Mouse (Mus musculus): ENCODE results near the gene Casc3.

The Casc3 gene

DNA sequence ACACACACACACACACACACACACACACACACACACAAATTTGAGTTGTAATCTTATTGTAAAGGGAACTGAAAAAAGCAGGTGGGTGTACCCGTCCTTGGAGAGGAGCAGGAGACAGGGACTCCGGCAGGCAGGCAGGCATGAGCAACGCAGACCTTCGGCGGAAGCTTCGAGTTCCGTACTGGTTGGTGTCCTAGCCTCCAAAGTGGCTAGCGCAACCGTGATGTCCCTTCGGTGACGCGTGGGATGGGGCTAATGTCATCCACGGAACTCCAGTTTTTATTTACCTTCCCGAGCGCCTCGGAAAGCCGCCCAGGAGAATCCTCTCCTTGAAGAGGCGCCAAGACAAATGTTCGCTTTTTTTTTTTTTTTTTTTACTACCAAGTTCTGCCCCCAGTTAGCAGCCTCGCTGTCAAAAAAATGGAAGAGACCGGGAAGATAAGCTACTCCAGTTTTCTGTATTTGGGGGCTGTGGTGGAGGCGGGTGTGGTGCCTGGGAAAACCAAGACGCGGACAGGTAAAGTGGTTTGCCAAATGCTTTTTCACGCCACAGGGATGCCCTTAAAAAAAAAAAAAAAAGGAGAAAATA is 15.4 kb upstream of the Casc3 start:
- in situ Hi-C loops (cut with MboI, MseI), result no loop called here

DNA sequence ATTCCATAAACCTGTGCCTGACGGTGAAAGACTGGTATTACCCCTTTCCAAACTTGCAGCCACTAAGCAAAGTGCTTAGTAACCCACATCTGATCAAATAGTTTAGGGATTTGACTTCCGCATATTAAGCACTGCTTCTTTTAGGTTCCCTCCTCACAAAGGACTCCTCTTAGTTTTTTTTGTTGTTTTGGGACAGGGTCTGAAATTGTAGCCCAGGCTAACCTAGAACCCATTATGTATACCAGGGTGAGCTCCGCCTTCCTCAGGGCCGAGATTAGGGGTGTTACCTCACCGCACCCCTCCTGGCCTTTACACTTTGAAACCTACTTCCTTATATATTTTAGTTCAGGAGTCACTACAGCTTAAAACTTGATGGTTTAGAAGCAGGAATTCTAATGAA is 14.9 kb upstream of the Casc3 start:
- in situ Hi-C loops (cut with MboI, MseI), result no loop called here

DNA sequence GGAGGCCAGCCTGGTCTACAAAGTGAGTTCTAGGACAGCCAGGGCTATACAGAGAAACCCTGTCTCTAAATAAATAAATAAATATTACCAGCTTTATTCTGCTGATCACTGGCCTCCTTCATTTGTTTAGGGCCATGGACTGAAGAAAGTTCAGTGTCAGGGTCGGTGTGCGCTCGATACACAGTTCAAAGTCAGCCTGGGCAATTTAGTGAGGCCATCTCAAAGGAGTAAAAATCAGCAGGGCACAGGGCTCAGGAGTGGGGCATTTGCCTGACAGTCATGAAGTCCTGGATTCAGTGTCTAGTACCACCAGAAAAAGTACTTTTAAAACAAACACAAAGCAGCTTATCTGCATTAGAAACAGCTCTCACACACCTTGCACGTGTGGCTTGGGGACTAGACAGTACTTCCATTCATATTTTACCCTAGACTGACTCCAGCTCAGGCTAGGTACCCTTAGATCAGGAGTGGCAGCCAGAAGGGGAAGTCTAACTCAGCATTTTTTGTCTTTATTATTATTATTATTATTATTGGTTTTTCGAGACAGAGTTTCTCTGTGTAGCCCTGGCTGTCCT is 14.0 kb upstream of the Casc3 start:
- in situ Hi-C loops (cut with MboI, MseI), result no loop called here

DNA sequence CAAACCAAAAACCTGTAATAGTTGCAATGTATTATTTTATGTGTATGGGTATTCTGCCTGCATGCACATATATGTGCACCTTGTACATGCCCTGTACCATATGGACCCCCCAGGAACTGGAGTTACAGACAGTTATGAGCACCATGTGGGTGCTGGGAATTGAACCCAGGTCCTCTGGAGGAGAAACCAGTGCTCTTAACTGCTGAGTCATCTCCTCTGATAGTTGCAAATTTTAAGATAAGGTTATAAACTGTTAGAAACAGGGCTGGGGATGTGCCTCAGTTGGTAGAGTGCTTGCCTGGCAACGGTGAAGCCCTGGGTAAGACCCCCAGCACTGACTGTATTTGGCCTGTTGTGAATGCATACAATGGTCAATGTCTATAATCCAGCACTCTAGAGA is 13.3 kb upstream of the Casc3 start:
- in situ Hi-C loops (cut with MboI, MseI), result no loop called here

DNA sequence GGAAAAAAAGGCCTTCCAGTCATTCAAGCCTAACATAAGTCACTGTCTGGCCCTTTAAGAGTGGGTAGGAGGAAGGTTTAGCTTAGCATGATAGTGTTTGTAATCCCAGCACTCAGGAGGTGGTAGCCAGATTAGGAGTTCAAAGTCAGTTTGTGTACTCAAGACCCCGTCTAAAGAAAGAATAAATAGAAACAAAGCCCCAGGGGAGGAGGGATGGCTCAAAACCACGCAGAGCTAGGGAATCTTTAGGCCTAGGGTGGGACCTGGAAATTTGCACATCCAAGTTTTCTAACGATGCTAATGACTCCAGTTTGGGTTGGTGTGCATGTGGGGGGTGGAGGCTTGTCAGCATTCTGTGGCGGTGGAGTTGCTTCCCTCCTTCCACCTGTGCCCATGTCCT is 12.6 kb upstream of the Casc3 start:
- in situ Hi-C loops (cut with MboI, MseI), result no loop called here

DNA sequence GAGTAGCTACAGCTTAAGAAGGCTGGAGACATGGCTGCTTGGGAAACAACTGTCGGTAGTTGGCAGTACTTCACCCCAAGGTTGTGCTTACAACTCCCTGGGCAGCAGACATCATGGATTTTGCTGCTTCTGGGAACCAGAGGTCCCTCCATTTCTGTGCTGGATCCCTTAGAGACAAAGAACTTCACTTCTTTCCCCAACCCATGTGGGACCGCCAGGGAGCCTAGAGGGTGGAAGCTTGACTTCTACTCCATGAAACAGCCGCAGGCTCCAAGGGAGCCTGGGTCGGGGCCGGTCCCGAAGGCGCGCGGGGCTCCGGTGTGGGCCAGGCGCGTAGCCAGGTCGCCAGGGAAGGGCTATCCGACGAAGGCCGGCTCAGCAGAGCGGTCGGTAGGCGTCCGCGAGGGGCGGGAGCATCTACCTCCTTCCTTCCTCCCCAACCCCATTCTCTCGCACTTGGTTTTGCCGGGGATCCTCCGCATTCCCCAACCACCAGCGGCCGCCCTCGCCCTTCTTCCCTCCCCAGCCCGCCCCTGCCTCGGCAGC is 10.2 kb upstream of the Casc3 start:
- in situ Hi-C loops (cut with MboI, MseI), result no loop called here

DNA sequence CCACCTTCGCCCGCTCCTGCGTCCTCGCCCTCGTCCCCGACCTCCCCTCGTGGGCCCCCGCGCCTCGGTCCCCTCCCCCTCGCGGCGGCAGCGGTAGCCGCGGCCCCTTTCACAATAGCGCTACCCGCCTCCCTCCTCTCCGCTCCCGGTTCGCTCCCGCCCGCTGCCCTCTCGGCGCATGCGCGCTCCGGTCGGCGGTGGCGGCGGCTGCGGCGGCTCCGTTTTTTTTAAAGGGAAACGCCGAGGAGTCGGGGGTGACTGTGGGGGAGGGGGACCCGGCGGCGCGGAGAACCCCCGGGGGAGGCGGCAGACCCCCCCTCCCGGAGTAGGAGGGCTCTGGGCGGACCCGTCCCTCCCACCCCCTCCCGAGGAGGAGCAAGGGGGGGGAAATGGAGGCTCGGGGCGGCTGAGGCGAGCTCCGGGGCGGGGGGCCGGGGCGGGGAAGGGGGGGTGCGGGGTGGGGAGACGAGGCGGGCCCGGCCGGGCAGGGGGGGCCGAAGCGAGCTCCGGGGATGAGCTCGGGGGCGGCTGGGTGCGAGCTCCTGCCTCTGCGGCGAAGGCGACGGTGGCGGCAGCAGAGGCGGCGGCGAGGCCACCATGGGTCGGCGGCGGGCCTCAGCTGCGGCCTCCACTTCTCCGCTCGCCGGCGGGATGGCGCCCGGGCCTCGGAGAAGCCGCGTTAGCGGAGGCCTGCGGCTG is 9.5 kb upstream of the Casc3 start, which contains the start of gene Msl1:
Msl1 (plus strand) TSS at position 502 of the 699 bp plus-strand sequence.
- in situ Hi-C loops (cut with MboI, MseI), result no loop called here

DNA sequence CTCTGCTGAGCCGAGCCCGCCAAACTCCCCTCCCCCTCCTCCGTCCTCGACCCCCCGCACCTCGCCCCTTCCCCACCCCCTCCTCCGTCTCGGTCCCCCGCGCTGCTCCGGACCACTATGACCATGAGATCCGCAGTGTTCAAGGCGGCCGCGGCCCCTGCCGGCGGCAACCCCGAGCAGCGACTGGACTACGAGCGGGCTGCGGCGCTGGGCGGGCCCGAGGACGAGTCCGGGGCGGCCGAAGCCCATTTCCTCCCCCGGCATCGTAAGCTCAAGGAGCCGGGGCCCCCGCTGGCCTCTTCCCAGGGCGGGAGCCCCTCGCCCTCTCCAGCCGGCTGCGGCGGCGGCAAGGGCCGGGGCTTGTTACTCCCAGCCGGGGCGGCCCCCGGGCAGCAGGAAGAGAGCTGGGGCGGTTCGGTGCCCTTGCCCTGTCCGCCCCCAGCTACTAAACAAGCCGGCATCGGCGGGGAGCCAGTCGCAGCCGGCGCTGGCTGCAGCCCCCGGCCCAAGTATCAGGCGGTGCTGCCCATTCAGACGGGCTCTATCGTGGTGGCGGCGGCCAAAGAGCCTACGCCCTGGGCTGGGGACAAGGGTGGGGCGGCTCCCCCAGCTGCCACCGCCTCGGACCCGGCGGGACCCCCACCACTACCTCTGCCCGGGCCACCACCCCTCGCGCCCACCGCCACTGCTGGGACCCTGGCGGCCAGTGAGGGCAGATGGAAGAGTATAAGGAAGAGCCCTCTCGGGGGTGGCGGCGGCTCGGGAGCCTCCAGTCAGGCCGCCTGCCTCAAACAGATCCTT is 8.8 kb upstream of the Casc3 start:
- in situ Hi-C loops (cut with MboI, MseI), result no loop called here

DNA sequence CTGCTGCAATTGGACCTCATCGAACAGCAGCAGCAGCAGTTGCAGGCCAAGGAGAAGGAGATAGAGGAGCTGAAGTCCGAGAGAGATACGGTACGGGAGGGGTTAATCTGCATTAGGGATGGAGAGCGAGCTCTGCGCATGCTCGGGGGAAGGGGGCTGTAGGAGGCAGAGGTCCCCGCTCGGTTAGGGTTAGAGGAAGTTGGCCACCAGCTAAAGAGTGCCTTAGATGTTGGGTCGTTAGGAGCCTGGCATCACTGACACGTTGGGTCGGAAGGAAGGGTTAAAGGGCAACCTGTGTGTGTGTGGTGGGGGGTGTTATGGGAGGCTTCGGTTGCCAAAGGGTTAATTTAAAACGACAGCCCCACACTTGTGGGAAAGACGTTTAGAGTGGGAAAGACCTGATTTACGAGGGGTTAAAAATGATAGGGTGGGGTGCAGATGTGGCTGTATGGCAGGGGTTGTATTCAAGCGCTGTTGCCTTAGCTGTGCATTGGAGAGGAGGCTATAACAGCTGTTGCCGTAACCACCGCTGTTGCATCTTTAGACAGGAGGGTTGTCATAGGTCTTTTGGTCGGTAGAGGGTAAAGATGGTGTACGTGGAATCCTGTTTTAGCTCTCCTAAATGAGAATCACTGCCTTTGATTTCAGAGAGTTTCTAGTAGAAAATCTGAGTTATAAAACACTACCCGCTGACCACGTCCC is 8.0 kb upstream of the Casc3 start:
- in situ Hi-C loops (cut with MboI, MseI), result no loop called here

DNA sequence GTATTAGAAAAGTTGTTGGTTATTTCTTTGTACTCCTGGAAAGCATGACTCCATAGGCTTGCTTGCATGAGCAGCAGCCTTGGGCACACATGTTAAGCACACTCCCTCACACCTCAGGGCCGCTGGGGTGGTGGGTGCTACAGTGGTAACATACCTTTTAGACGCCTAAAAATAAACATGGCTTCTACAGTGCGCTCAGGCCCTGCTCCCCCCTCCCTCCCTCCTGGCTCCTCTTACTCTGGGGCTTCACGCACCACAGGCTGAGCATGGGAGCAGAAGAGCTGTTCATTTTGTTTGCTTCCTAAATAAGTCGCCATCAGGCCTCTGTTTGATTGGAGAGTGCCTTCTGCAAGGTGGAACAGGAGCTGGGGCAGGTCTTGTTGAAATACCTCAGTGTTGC is 7.4 kb upstream of the Casc3 start:
- in situ Hi-C loops (cut with MboI, MseI), result no loop called here

DNA sequence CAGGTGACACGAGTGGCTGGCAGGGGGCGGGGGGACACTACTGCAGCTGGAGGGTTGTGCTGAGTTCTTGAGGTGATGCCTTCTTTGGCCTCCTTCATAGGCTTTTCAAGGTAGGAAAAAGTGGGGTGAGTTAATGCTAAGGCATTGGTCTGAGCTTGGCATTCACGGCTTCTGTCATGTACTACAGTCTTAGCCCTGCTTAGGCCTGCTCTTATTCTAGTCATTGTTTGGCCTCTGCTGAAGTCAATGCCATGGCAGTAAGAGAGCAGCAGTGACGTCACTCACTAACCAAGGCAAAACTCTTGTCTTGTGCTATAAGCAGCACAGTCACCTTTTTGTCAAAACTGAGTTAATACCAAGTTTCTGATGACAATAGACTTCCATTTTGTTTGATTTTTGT is 6.8 kb upstream of the Casc3 start:
- in situ Hi-C loops (cut with MboI, MseI), result no loop called here

DNA sequence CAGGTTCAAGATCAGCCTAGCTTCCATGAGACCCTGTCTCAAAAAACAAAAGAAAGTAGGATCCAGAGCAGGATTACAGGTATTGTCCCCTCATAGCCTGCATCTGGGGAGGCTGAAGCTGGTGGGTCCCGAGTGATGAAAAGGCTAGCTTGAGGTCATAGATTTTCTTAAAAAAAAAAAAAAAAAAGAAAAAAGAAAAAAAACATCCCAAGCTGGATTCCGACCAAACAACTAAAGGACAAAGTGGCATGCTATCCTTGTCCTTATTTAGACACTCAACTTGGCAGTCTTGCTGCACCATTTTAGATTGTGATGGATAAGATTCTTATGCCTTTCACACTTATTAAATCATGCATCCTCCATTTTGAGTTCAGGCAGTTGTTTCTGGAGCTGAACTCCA is 3.7 kb downstream of the Casc3 start:
- in situ Hi-C loops (cut with MboI, MseI), result no loop called here

DNA sequence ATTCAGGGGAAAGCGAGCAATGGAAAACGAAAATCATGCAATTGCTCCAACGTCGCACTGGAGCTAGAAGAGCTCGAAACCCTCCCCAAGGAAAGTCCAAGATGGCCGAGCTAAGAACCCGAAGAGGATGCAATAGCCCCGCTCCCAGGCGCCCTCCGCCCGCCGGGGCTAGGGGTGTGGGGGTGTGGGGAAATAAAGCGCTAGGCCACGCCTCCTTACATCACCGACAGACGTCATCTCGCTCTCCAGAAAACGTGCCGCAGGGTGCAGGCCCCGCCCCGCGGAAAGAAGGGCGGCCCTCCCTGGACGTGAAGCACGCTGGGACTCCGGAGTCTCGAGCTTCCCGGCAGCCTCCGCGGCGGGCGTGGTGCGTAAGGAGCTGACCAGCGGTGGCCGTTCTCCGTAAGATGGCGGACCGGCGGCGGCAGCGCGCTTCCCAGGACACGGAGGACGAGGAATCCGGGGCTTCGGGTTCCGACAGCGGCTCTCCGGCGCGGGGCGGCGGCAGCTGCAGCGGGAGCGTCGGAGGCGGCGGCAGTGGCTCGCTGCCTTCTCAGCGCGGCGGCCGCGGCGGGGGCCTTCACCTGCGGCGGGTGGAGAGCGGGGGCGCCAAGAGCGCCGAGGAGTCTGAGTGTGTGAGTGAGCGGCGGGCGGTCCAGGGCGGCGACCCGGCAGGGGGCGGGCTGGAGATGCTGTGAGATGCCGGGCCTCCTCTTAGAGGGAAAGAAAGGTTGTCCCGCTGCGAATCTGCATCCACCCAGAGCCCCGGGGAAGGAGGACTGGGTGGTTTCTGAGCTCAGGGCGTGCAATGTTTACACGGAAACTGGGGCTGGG is 5.0 kb downstream of the Casc3 start:
- in situ Hi-C loops (cut with MboI, MseI), result no loop called here

DNA sequence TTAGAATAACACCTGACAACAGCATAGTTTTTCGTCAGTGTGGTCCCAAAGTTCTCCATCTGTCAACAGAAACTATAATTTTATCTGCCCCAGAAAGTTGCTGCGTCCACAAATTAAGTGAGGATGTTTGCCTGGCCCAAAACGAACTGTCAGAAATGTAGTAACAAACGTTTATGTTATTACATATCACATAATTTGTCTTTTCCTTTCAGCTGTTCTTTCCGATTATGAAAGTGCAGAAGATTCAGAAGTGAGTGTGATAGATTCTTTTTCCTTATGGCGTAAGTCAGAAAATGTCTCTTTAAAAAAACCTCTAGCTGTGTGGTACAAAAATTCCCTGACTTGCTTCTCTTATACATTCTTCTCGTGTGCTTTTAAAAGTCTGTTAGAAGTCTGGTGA is 6.0 kb downstream of the Casc3 start:
- in situ Hi-C loops (cut with MboI, MseI), result no loop called here

DNA sequence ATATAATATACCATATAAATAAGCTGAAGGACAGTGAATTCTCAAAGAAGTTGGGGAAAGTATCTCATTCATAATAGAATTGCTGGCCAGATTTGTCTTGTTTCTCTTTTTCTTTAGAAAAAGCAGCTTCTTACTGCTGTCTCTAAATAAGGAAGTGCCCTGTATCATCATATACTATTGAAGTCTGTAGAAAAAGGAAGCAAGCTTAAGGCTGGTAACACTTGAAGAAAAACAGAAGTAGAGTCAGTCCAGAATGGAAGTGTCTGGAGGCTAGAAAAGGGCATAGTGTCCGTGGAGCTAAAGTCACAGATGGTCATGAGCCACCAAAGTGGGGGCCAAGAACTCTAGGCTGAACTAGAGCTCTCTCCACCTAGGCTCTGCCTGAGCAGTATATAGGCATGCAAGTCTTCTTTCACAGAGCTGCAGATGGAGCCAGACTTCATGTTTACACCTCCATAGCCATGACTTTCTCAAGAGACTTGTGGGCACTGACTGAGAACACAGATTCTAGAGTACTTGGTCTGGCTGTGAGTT is 12.1 kb downstream of the Casc3 start:
- in situ Hi-C loops (cut with MboI, MseI), result no loop called here

DNA sequence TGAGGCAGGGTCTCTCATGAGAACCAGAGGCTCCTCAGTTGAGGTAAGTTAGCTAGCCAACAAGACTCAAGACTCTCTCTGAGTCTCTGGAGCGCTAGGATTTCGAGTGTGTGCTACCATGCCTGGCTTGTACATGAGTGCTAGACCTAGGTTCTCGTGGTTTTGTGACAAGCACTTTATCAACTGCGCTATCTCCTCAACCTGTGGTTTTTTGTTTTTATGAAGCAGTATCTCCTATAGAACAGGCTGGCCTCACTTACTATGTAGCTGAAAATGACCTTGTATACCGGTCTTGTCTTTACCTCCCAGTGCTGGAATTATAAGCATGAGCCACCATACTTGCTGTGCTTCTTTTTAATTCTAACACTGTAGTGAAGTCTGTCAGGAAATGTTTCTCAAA is 16.3 kb downstream of the Casc3 start:
- in situ Hi-C loops (cut with MboI, MseI), result loop anchor here (10.0 kb wide), 1 partner anchor 184 kb away; no protein-coding TSS in a partner anchor

DNA sequence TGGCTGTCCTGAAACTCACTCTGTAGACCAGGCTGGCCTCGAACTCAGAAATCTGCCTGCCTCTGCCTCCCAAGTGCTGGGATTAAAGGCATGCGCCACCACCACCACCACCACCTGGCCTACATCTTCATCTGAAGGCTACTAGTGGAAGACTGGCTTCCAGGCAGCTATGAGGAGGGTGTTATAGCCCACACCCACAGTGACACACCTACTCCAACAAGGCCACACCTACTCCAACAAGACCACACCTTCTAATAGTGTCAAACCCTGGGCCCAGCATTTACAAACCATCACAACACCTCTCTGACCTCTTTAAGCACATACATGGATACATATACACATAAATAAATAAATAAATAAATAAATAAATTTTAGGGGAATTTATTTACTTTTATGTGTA is 21.4 kb downstream of the Casc3 start:
- in situ Hi-C loops (cut with MboI, MseI), result loop anchor here (10.0 kb wide), 1 partner anchor 179 kb away; no protein-coding TSS in a partner anchor

DNA sequence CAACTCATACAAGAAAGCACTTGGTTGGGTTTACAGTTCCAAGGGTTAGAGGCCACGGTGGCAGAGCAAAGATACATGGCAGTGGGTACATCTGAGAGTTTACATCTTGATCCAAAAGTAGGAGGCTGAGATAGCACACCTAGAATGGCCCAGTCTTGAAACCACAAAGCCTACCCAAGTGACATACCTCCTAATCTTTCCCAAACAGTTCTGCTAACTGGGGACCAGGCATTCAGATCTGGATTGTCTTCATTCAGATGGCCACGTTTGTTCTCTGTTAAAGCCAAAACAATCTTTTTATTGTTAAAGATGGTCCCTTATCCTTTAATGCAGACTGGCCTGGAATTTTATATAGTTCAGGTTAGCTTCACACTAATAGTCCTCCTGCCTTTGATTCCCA is 23.2 kb downstream of the Casc3 start:
- in situ Hi-C loops (cut with MboI, MseI), result loop anchor here (10.0 kb wide), 1 partner anchor 177 kb away; no protein-coding TSS in a partner anchor

DNA sequence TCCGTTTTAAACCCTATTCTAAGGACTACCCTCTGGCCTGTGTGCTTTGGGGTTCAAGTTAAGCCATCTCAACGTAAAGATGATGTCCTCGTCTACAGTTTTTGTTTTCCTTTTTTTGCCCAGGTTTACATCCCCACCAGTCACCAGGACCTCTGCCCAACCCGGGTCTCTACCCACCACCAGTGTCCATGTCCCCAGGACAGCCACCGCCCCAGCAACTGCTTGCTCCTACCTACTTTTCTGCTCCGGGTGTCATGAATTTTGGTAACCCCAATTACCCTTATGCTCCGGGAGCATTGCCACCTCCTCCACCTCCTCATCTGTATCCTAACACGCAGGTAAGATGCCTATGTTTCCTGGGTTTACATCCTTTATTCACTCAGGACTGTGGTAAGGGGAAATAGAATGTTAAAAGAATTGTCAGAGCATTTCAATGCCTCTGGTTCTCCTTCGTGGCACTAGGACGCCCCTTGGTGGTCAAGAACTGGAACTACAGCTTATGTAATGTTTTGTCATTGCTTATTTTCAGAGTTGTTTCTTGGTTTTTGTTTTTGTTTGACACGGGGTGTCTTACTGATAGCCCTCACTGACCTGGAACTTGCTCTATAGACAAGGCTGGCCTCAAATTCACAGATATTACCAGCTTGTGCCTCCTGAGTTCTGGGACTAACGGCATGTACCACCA is 24.5 kb downstream of the Casc3 start:
- in situ Hi-C loops (cut with MboI, MseI), result loop anchor here (10.0 kb wide), 1 partner anchor 176 kb away; no protein-coding TSS in a partner anchor

Data from T-helper 2 cell (primary cell).